Mouse (Mus musculus) cerebellum, adult 2 months (tissue): ENCODE results near the gene Ldlrad3.

Source experiments
- CTCF ChIP-seq: fragments of 200-500 bp; IDR thresholded peaks from 2 replicates; pipeline ENCODE4 v1.5.1; 2011; ENCODE audit warnings: low read depth, mild to moderate bottlenecking, control low read depth, low read length, moderate library complexity, borderline replicate concordance; ENCODE audit not compliant: insufficient read depth
- POLR2A ChIP-seq: fragments of 200-500 bp; IDR thresholded peaks from 2 replicates; pipeline ENCODE4 v1.6.1; 2011; ENCODE audit warnings: low read length, control low read depth, borderline replicate concordance; ENCODE audit not compliant: insufficient read depth

DNA sequence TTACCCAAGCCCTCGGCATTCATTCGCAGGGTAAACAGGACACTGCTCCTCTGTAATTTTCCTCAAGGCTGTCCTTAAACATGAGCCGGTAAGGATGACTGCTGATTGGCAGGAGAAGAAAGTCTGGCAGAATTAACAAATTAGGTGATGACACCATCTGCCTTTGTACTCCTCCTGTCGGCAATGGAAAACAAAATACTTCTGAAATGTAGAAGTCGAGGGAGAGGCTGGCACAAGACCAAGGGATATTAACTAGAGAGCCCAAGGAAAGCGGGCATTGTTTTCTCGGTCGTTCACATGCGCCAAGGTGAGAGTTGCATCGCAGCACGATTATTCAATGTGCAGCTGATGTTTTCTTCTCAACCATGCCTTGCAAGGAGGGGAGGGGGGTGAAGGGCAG is 91.4 kb downstream of the Ldlrad3 start:
- TF ChIP-seq CTCF (no peak), POLR2A (0 out of 2 replicates have a peak, but pooled peaks have one; percentile 13)
